Comparison of ENCODE assay signal across 8 mouse cellular contexts in genomic region chr11:72522616-72523041, GRCm38 (mm10).
DNase-seq lines count a peak whose midpoint lies in the region; ATAC-seq lines count a peak whose summit lies in the region.

No protein-coding gene starts in this region.

- ATAC-seq in cerebellum, adult (ENCODE audit: insufficient number of reproducible peaks, low FRiP score, low TSS enrichment), result no peak

- DNase-seq in cerebellum, adult 11 months, result peak; percentile 12
- peak; percentile 34 for DNase-seq in ovary, postnatal 14 days (ENCODE audit: low spot score)
- no peak for DNase-seq in ovary, postnatal 10 days (ENCODE audit: low spot score)
- peak; percentile 78 for DNase-seq in kidney, postnatal 14 days
- DNase-seq in lung, postnatal 25 days (ENCODE audit: low spot score), result peak; percentile 21
- no peak for DNase-seq in MN1 (ENCODE audit: low spot score)
- DNase-seq in spleen, adult 12 weeks (ENCODE audit: low spot score), result no peak

Comparison
In these comparisons a context has a peak if more than half of its experiments do, and no peak if none do; other contexts are left out.
1. DNase-seq: peak in cerebellum, adult 11 months (single experiment), ovary, postnatal 14 days (single experiment), kidney, postnatal 14 days (single experiment) and lung, postnatal 25 days (single experiment); none in ovary, postnatal 10 days (single experiment), MN1 (single experiment) and spleen, adult 12 weeks (single experiment).